9 mouse cellular contexts compared by ENCODE assay signal in genomic region chr8:86475711-86476438, GRCm38 (mm10).
A peak's percentile ranks its signal among the peaks of the same experiment; 100 is the strongest.
DNase-seq lines count a peak whose midpoint lies in the region; ATAC-seq lines count a peak whose summit lies in the region.
"Had no signal": no experiment of that assay in that cellular context is flagged by ENCODE, and none has a peak within 500 bp of the region (broad histone marks: within the 10 kb centered on the region; RNA-seq: fewer than 3 reads in every experiment).

No protein-coding gene starts in this region.

- ATAC-seq in kidney, embryonic 14.5 days (ENCODE audit: low FRiP score, low TSS enrichment): peak; percentile 68
- ATAC-seq in neural tube, embryonic 15.5 days (ENCODE audit: low FRiP score): peak; percentile 87

- H3K27ac ChIP-seq in kidney, embryonic 14.5 days (ENCODE audit: low read depth, low read length): no peak overlapping the region
- peak overlapping the region; percentile 73 for H3K27ac ChIP-seq in hindbrain, embryonic 10.5 days
- peak overlapping the region; percentile 61; the same call in 1 of the 2 replicates for H3K27ac ChIP-seq in neural tube, embryonic 15.5 days (replicated peaks)
- H3K27ac ChIP-seq: limb, embryonic 15.5 days had no signal

- no peaks in the 10 kb centered on the region for H3K4me1 ChIP-seq in kidney, embryonic 14.5 days (ENCODE audit: control insufficient read depth, insufficient read depth, low read length)
- peaks cover 13% of the 10 kb centered on the region for H3K4me1 ChIP-seq in hindbrain, embryonic 10.5 days (replicated peaks)
- peaks cover 13% of the 10 kb centered on the region; the same call in 1 of the 2 replicates for H3K4me1 ChIP-seq in neural tube, embryonic 15.5 days
- H3K4me1 ChIP-seq: limb, embryonic 15.5 days had no signal

- intact Hi-C loops in left cerebral cortex, postnatal 4 days (cut with DNase I): loop anchor here (10.0 kb wide), 1 partner anchor 781 kb away; no protein-coding TSS in a partner anchor

- no peaks in the 10 kb centered on the region for H3K27me3 ChIP-seq in kidney, embryonic 14.5 days (ENCODE audit: control insufficient read depth, insufficient read depth, low read length)
- H3K27me3 ChIP-seq in hindbrain, embryonic 10.5 days (ENCODE audit: insufficient read depth, poor library complexity, severe bottlenecking): no peaks in the 10 kb centered on the region
- no peaks in the 10 kb centered on the region for H3K27me3 ChIP-seq in neural tube, embryonic 15.5 days (replicated peaks)
- H3K27me3 ChIP-seq: limb, embryonic 15.5 days had no signal

- no peak overlapping the region for H3K4me2 ChIP-seq in kidney, embryonic 14.5 days (replicated peaks; ENCODE audit: low read depth, low read length)
- 0 out of 2 replicates have a peak overlapping the region, but pooled peaks have one; percentile 11 for H3K4me2 ChIP-seq in neural tube, embryonic 15.5 days
- H3K4me2 ChIP-seq: limb, embryonic 15.5 days had no signal

- no peak overlapping the region for H3K4me3 ChIP-seq in kidney, embryonic 14.5 days (ENCODE audit: low read length)
- H3K4me3 ChIP-seq in hindbrain, embryonic 10.5 days: no peak overlapping the region
- H3K4me3 ChIP-seq in neural tube, embryonic 15.5 days (replicated peaks): no peak overlapping the region
- H3K4me3 ChIP-seq: limb, embryonic 15.5 days had no signal

- H3K36me3 ChIP-seq in kidney, embryonic 14.5 days (ENCODE audit: control insufficient read depth, insufficient read depth, low read length): no peaks in the 10 kb centered on the region
- H3K36me3 ChIP-seq in hindbrain, embryonic 10.5 days: no peaks in the 10 kb centered on the region
- no peaks in the 10 kb centered on the region for H3K36me3 ChIP-seq in neural tube, embryonic 15.5 days
- H3K36me3 ChIP-seq: limb, embryonic 15.5 days had no signal

- 41% methylated on average over 9 of the region's 9 CpGs for WGBS in kidney, embryonic 14.5 days
- 61% methylated on average over 9 of the region's 9 CpGs for WGBS in hindbrain, embryonic 10.5 days
- WGBS in neural tube, embryonic 15.5 days: 43% methylated on average over 9 of the region's 9 CpGs

- H3K9me3 ChIP-seq in kidney, embryonic 14.5 days (ENCODE audit: control insufficient read depth, low read length): no peaks in the 10 kb centered on the region
- H3K9me3 ChIP-seq in hindbrain, embryonic 10.5 days: no peaks in the 10 kb centered on the region
- H3K9me3 ChIP-seq in neural tube, embryonic 15.5 days (replicated peaks): no peaks in the 10 kb centered on the region
- H3K9me3 ChIP-seq: limb, embryonic 15.5 days had no signal

- no peak for DNase-seq in kidney, postnatal 25 days
- DNase-seq in adrenal gland, adult 18-20 months (ENCODE audit: low spot score in 2 of 2): peak; percentile 30 to 36
- peak; percentile 39 for DNase-seq in embryo, embryonic 9.5 days (ENCODE audit: extremely low spot score)
- peak; percentile 61 for DNase-seq in hindbrain, embryonic 10.5 days (ENCODE audit: low spot score)
- peak; percentile 65 for DNase-seq in left cerebral cortex, postnatal 4 days
- DNase-seq in spleen, adult 18-20 months: no peak

- H3K9ac ChIP-seq in kidney, embryonic 14.5 days (ENCODE audit: low read depth, low read length): no peak overlapping the region
- peak overlapping the region; percentile 29; the same call in 1 of the 2 replicates for H3K9ac ChIP-seq in neural tube, embryonic 15.5 days (replicated peaks)
- H3K9ac ChIP-seq: limb, embryonic 15.5 days had no signal

Comparison
In these comparisons a context has a peak if more than half of its experiments do, and no peak if none do; other contexts are left out.
1. DNase-seq: peak in adrenal gland, adult 18-20 months (2 of 2), embryo, embryonic 9.5 days (single experiment), hindbrain, embryonic 10.5 days (single experiment) and left cerebral cortex, postnatal 4 days (single experiment); none in kidney, postnatal 25 days (0 of 2) and spleen, adult 18-20 months (0 of 2).